Mouse (Mus musculus): ENCODE data around the gene Fbxo41.

The Fbxo41 gene

DNA sequence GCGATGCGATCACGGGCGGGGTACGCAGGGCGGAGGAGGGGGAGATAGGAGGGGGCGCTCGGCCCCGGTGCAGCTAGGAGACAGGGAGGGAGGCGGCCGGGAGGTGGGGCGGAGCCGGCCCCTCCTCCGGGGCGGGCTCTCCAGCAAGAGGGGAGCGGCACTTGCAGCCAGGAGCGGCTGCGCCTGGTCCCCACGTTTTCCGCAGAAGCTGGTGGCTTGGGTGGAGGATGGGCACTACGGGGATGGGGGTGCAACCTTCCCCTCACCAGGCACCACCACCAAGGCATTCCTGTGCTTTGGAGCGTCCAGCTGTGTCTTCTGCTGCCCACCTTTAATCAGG lies at the start of gene Fbxo41:
Fbxo41 (minus strand) TSS at position 84 of the 340 bp plus-strand sequence.
- DNase-seq (ENCODE audit: low spot score in 2 of 2) = peak in 1 of 2 experiments; percentile 47

DNA sequence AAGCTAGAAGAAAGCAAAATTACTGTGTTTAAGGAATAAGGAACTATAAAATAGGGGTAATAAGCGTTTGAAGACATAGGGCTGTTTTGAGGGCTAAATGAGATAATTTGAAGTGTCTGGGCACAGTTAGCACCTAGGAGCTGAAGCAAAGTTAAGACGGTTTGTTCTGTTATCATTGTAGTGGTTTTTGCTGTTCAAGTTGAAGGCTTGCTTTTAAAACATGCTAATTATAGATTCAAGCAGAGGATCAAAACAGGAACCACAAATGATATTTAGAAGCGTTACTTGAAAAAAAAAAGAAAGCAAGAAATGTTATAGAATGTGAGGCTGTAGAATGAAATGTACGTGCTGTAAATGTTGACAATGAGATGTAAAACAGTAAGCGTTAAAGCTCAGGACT lies 44.8 kb upstream of the Fbxo41 start:
- no peak for DNase-seq (ENCODE audit: low spot score in 2 of 2)

DNA sequence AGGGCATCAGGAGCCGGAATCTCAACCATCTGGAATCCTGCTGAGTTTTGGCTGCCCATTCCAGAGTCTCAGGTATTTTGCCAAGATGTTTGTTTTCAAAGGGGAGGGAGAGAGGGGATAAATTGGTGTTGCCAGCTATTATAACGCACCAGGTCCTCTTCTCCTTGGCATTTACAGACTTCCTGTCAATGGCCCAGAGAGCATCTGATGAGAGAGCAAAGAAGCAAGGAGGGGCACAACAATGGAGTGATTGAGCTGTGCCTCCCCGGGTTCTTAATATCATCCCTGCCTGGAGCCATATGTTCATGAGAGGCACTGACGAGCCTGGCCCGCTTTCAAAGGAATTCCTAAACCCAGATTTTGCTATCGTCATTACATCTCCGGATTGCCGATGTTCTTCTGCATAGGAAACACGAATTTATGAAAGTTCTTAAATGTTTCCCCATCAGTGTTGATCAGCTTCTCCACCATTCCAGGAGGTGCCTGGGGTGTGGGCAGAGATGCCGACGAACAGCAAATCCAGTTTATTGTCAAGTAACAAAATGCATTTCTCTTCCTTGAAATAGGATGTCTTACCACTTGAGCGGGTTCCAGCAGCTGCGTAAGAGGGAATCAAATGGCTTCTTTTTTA lies 41.6 kb upstream of the Fbxo41 start:
- no peak for DNase-seq (ENCODE audit: low spot score in 2 of 2)

DNA sequence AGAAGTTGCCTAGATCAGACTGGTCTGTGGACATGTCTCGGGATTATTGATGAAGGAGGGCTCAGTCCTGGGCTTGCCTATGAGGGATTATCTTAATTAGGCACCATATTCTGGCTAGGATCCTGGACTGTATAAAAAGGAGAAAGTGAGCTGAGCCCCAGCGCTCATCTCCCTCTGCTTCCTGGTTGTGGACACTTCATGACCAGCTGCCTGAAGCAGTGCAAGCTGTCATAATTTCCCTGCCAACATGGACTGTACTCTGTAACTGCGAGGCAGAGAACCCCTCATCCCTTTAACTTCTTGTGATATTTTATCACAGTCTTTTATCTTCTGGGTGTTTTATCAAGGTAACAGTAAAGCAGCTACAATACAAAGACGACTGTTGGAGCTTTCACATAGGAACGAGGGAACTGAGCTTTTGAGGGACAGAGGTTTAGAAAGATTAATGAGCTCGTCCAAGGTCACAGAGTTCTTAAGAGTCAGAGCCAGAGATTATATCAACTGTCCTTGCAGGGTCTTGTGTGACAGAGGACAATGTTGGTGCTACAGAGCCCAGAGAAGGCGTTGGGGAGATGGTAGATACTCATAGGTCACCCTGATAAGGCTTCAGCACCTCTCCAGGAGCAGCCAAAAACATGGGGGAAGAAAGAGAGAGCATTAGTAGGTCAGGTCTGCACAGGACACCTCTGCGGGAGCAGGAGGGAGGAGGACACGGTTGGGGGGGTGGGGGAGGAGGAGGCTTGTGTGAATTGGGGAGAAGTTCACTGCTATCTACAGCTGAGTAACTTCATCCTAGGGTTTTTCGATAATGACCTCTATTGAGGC lies 40.8 kb upstream of the Fbxo41 start:
- DNase-seq (ENCODE audit: low spot score in 2 of 2) = no peak

DNA sequence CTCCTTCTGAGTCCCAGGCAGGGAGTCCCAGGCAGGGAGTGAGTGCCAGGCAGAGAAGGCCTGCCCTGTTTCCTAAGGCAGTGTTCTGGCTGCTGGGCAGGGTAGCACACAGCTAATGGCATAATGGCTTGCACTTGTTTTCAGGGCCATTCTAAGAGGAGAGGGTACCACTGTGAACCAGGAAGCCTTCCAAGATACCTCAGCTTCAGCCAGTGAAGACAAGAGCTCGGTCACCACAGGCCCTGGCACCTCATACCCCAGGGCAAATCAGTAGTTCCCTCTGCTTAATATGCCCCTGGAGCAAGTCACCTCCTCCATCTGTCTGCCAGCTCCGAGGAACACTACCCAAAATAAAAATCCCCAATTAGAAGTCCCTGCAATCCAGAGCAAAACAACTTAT lies 20.0 kb upstream of the Fbxo41 start:
- no peak for DNase-seq (ENCODE audit: low spot score in 2 of 2)

DNA sequence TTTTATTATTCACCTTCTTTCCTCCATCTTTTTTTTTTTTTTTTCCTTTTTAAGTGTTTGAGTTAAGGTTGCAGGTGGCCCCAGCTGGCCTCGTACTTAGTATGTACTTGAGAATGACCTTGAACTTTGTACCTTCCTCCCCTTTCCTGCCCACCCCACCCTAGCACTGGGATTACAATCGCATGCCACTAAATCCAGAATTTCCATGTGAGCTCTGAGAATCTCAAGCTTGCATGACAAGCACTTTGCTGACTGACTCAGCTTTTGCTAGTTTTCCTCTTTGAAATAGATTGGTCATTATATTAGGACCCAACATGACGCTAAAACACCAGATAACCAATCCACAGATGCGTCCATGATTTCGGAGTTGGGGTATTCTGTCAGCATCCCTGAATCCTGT lies 19.2 kb upstream of the Fbxo41 start:
- no peak for DNase-seq (ENCODE audit: low spot score in 2 of 2)

DNA sequence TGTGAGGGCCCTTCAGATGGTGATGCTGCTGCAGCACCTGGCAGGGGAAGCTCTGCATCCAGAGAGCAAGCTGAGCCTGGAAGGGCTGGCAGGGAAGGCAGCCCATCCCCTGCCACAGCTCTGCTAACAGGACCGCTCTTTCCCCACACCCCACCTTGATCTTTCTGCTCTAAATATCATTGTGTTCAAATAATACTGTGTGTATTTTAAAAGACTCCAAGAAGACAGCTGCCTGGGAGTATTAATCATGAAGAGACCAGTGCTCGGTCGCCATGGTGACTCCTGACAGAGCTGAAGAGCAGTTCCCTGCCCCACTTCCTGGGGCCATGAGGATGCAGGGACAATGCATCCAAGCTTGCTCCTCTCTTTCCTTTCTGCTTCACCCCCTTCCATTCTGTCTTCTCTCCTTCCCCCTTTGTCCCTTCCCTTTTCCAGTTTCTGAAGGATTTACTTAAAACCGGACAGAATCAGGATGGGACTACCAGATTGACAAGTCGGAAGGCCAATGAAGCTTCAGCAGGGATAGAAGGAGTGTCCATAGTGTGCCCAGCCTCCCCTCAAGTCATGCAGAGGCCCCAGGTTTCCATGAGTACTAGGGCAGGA lies 15.4 kb upstream of the Fbxo41 start:
- no peak for DNase-seq (ENCODE audit: low spot score in 2 of 2)

DNA sequence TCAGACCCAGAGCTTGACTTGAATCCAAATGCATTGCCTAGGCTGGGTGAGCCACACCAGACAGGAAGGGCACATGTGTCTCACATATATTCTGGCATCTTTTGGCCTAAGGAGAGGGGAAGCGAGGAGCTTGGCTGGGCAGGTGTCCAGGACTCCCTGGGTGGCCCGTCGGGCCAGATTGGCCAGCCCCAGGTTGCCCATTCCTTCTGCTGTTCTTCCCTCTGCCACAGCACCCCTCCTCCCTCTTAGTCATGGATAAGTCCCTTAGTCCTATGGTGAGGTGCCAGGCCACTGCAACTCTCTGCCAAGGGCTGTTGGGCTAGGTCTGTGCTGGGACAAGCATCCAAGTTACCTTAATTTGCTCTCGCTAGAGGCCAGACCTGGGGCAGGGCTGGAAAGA lies 13.1 kb upstream of the Fbxo41 start:
- no peak for DNase-seq (ENCODE audit: low spot score in 2 of 2)

DNA sequence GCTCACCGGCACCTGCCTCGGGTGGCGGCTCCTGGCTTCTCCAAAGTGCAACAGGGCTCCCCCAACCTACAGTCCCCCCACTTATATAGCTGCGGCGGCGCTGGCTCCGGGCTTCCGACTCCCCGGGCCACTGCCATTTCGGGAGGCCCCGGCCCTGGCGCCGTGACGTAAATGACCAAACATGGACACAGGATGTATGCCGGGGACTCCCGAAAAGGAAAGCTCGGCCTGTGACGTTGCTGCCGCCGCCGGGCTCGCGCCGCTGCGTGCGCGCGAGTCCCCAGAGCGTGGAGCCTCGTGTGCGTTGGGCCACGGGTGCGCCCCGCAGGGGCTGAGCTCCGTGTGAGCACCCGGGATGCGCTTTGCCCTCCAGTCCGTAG lies 10.7 kb upstream of the Fbxo41 start, which contains the start of gene Egr4:
Egr4 (minus strand) TSS at position 59 of the 380 bp plus-strand sequence.
- DNase-seq (ENCODE audit: low spot score in 2 of 2) = no peak

DNA sequence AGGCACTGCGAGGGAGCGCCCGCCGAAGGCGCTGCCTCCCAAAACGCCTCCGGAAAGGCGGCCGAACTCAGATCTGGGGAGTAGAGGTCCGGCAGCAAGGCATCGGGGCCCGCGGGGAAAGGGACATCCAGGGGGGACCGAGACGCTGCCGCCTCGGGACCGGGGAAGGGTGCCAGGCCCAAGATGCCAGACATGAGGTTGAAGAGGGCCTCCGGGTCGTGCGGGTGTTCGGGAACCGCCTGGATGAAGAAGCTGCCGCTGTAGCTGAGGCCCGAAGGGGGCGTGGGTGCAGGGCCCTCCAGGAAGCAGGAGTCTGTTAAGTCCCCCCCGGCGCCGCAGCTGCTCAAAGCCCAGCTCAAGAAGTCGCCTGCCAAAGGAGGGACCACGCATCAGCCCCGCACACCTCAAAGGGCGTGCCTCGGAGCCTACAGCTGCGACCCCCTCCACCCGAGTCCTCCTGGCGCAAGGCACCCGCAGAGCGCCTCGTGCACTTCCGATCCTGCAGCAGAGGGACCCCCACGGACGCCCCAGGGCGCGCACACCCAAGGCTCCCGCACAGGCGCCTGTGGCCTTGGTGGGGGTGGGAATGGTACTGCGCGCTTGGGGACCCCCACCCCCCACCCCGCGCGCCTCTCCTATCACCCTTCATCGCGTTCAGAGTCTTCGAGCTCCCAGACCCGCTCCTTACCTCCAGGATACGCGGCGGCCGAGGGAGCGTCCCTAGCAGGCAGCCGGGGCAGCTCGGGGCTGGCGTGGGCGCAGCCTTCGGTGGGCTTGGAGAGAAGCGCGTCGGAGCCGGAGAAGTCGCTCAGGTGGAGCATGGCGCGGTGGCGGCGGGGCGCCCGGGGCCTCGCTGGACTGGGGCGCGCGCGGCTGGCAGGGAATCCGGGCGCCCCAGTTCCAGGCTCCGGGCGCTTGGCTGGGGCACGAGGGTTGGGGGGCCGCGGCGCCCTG lies 10.1 kb upstream of the Fbxo41 start:
- no peak for DNase-seq (ENCODE audit: low spot score in 2 of 2)

DNA sequence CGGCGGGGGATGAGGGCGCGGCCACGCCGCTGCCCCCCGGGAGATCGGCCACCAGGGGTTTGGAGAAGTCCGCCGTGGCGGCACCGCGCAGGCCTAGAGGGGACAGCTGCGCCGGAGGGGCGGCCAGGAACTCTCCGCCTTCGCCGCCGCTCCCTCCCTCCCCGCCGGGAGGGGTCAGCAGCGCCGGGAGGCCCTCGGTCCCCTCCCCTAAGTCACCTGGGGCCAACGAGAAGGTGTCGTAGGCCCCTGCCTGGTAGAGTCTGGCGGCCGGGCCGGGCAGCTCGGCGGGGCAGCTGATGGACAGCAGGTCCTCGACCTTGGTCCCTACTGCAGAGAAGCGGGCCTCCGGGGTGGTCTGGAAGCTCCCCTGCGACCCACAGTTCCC lies 9.3 kb upstream of the Fbxo41 start:
- DNase-seq (ENCODE audit: low spot score in 2 of 2) = no peak

DNA sequence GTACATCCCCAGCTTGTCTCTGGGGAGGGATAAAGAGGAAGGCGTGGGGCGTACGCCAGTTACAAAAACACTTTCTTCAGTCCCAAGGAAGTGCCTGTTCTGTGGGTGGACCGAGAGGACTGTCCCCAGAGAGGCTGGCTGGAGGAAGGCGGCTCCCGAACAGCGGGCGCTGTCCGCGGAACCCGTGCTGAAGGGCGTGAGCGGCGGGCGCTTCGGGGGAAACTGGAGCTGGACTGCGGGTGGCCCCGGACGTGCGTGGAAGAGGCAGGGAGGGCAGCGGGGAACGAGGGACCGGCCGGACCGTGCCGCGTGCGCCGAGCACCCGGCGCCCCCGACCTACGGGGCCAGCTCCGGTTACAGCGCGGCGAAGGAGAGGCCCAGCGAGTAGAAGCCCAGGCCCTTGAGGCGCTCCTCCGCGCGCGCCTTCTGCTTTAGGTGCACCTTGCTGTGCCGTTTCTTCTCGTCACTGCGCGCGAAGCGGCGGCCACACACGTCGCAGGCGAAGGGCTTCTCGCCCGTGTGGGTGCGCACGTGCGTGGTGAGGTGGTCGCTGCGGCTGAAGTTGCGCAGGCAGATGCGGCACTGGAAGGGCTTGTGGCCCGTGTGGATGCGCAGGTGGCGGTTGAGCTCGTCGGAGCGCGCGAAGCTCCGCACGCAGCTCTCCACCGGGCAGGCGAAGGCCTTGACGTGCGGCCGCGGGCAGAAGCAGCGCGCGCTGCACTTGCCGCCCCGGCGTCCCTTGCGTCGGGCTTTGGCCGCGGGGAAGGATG lies 8.7 kb upstream of the Fbxo41 start:
- DNase-seq (ENCODE audit: low spot score in 2 of 2) = peak; percentile 32 to 55

DNA sequence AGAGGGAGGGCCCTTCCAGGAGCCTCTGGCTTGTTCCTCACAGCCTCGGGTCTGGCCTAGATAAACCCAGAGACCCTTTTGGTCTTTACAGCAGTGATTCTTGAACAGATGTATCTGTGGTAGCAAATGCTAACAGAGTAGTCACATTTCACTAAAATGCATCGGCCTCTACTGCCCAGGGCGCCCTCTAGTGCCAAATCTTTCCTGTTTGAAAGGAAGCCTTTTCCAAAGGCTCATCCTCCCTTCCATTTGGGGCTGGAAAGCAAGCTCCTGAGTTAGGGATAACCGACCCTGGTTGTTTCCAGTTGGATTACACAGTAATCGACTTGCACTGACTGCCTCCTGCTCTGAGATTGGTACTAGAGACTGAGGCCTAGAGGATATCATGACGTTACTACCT lies 7.7 kb upstream of the Fbxo41 start:
- no peak for DNase-seq (ENCODE audit: low spot score in 2 of 2)

DNA sequence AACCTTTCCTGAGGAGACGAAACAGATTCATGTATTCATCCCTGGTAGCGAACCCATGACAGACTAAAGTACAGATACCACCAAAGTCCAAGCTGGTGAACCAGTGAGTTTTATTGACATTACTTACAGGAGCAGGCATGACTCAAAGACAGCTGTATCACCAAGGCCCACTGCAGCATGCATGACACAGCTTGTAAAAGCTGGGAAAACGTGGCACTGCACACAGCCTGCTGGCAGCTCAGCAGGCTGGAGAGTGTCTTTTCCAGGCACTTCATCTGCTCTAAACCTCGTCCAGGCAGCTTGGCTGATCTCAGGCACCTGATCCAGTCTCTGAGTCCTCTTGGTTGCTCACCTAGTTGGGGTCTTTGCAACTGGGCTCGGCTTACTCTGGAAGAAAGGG lies 5.8 kb upstream of the Fbxo41 start:
- no peak for DNase-seq (ENCODE audit: low spot score in 2 of 2)

DNA sequence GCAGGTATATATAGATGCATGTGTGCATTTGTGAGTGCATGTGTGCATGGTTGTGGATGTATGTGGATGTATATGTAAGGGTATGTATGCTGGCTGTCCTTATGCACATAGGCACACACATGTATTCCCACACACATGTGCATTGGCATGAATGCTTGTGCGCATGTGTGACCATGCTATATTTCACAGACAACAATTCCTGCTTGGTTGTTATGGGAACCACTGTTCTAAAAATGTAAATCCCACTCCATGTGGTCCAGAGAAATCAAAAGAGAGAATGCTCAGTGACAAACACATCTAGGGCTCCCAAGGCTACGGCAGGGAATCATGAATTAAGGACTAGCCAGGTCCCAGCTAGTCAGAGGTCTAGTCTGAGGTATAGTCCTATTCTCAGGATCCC lies 2.1 kb upstream of the Fbxo41 start:
- DNase-seq (ENCODE audit: low spot score in 2 of 2) = no peak

DNA sequence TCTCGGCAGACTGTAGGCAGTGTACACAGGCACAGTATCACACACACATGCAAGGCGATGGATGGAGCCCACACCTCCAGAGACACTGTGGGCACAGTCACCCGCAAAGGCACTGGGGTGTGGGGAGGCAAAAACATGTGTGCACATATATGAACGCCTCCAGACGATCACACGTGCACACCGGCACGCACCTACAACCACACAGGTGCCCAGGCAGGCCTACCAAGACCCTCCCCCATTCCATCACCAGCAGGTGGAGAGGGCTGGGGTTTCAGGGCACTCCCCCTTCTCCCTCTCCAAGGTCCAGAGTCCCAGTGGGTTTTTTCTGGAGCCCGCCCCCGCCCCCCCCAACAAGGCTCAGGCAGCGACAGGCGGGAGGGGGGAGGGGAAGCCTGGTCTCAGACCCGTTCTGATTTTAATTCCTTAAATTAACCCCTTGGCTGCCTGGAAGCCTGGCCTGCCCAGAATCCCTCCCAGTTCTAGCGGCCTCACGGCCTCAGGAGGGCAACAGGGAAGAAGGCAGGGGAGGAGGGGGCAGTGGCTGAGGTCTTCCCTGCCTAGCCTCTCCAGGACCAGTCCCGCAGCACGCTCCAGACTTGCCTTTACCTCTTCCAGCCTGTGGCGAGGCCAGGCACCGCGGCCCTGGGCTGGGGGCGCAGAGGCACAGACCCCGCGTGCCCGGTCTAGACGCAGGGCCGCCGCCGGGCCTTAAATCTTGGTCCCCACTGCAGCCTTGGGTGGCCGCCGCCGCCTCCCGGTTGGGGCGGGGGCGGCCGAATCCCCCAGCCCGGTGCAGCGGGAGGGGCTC lies 487 bp downstream of the Fbxo41 start:
- DNase-seq (ENCODE audit: low spot score in 2 of 2) = no peak

DNA sequence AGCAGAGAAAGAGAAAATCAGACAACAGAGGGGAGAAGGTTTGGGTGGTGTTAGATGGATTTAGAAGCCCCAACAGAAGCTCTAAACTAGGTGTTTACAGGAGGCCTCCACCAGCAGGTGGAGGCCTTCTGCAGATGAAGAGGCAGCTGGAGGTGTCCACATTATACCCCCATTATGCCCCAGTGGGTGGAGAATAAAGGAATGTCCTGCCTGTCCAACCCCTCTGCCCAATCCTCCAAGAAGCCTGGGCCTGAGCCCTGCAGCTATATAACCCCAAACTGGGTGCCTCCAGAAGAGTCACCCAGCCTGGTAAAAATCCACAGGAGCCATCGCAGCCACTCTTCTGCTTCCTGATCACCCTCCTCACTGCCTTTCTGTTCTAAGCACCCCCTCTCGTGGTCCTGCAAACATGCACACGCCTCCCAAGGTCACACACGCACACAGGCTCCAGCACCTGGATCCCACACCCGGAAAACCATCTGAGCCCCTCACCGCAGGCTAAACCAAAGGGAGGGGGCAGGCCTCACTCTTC lies 1.2 kb downstream of the Fbxo41 start:
- no peak for DNase-seq (ENCODE audit: low spot score in 2 of 2)

DNA sequence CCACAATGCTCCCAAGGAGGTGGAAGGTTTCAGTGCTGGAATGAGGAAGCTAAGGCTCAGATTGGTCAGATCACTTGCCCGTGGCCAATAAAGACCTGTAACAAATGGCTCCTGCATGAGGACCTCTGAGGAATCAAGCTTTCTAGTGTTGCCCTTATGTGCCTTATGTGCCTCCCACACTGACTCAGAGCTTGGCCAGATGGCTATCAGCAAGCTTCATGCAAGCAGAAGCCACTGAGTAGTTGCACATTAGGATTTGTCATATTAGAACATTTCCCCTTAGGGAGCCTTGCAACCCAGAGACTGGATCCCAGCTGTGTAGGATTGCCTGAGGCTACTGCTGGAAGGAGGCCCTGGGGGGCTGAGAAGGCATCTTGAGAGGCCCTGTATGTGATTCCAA lies 2.4 kb downstream of the Fbxo41 start:
- no peak for DNase-seq (ENCODE audit: low spot score in 2 of 2)

DNA sequence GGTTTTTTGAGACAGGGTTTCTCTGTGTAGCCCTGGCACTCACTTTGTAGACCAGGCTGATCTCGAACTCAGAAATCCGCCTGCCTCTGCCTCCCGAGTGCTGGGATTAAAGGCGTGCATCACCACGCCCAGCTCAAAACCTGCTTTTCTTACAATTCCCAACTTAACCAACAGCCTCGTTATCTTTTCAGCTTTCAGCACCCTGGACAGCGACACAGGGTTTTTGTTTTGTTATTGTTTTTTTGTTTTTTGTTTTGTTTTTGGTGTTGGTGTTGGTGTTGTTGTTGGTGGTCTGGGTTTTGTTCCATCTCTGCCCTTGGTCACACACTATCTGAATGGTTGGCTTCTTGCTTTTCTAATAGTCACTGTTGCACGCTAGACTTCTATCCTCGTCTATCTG lies 4.6 kb downstream of the Fbxo41 start:
- no peak for DNase-seq (ENCODE audit: low spot score in 2 of 2)

DNA sequence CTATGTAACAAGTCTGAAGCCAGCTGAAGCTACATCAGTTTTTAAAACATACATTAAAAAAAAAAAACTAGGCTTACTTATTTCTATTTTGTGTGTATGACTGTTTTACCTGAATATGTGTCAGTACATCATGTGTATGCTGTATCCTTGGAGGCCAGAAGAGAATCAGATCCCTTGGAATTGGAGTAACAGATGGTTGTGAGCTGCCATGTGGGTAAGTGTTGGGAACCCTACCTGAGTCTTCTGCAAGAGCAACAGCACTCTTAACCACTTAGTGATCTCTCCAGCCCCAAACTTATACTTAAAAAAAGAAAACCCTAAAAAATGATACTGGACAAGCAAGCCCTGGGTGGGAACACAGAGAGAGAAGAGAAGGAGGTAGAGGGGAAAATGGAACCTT lies 5.8 kb downstream of the Fbxo41 start:
- no peak for DNase-seq (ENCODE audit: low spot score in 2 of 2)
